Mouse (Mus musculus) forebrain, embryonic 10.5 days (tissue): ENCODE measurements at regions not wholly inside any gene's neighbourhood (a gene's known extent, or its start where the extent isn't known, plus 50 kb on each side); places are given as distances from the start of the nearest gene placed in this dataset.
"Not testable (repeated sequence)": the region's sequence is repeated elsewhere in the genome, so short reads cannot be mapped to it uniquely, and the experiment has no call there.

Source experiments
- DNase-seq: peaks from one replicate; pipeline ENCODE4 v3.0.0-alpha.2; 2017; ENCODE audit warnings: low spot score; ENCODE audit errors: extremely low spot score
- H3K27ac ChIP-seq: fragments of 300-500 bp; sonication (generic); 2 replicates; pipeline ENCODE4 v1.5.1; 2016; ENCODE audit warnings: mild to moderate bottlenecking
- H3K27me3 ChIP-seq: fragments of 300-500 bp; sonication (generic); 2 replicates; pipeline ENCODE4 v1.6.1; 2016; ENCODE audit warnings: mild to moderate bottlenecking; ENCODE audit not compliant: poor library complexity, severe bottlenecking
- H3K36me3 ChIP-seq: fragments of 300-500 bp; sonication (generic); replicated peaks from 2 replicates; pipeline ENCODE4 v1.6.1; 2016; ENCODE audit warnings: mild to moderate bottlenecking, moderate library complexity
- H3K4me1 ChIP-seq: fragments of 300-500 bp; sonication (generic); 2 replicates; pipeline ENCODE4 v1.6.1; 2016
- H3K4me3 ChIP-seq: fragments of 300-500 bp; sonication (generic); 2 replicates; pipeline ENCODE4 v1.5.1; 2016; ENCODE audit warnings: mild to moderate bottlenecking, moderate library complexity
- H3K9me3 ChIP-seq: fragments of 300-500 bp; sonication (generic); 2 replicates; pipeline ENCODE4 v1.6.1; 2016; ENCODE audit warnings: mild to moderate bottlenecking, moderate library complexity
- whole genome bisulfite sequencing: fragments of 180-500 bp; shearing (Covaris S2); methylation state at CpG from one replicate; pipeline ENCODE4 v1.1.7; 2016; 5-methylcytosine and 5-hydroxymethylcytosine counted together

DNA sequence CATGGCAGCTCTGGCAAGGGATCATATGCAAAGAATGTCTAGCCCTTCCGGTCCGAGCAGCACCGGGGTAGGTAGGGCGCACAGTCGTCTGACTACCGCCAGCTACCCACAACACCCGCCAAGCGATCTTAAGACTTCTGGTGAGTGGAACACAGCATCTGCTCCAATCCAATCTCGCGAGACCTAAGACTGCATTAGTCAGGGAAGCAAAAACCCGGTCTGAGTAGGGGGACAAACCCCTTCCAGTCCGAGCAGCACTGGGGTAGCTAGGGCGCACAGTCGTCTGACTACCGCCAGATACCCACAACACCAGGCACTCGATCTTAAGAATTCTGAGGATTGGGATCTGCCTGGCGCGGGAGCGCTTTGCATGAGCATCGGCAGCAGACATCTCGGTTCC is 57.1 kb downstream of the Nap1l2 start:
- not testable (repeated sequence) for H3K4me3 ChIP-seq, H3K9me3 ChIP-seq, H3K36me3 ChIP-seq, H3K27ac ChIP-seq, DNase-seq, H3K4me1 ChIP-seq
- H3K27me3 ChIP-seq: peaks cover 22% of the 10 kb centered on the region
- WGBS: 72% methylated on average over 21 of the region's 21 CpGs

DNA sequence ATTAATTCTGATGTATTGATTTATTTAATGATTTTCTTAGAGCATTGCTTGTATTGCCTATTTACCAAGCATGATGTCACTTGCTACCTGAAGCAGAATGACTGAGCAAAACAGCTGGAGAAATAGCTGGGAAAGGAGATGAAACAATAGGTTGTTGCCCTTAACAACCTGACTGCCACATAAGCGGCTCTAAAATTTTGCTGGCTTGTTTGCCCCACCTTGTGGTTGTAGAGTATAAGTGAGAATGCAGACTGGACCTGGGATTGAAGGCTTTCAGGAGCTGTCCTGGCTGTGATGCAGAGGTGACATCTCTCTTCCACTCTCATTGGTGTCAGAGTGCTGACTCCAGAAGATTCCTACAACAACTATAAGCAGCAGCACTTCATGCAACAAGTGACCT is 77.3 kb downstream of the Nap1l2 start:
- Histone ChIP-seq H3K4me1 (no peaks in the 10 kb centered on the region), H3K4me3 (no peak overlapping the region), H3K27me3 (peaks cover 50% of the 10 kb centered on the region), H3K36me3 (no peaks in the 10 kb centered on the region), H3K9me3 (no peaks in the 10 kb centered on the region), H3K27ac (no peak overlapping the region)
- 17% methylated on average over 1 of the region's 1 CpGs for whole genome bisulfite sequencing
- DNase-seq: peak; percentile 14

DNA sequence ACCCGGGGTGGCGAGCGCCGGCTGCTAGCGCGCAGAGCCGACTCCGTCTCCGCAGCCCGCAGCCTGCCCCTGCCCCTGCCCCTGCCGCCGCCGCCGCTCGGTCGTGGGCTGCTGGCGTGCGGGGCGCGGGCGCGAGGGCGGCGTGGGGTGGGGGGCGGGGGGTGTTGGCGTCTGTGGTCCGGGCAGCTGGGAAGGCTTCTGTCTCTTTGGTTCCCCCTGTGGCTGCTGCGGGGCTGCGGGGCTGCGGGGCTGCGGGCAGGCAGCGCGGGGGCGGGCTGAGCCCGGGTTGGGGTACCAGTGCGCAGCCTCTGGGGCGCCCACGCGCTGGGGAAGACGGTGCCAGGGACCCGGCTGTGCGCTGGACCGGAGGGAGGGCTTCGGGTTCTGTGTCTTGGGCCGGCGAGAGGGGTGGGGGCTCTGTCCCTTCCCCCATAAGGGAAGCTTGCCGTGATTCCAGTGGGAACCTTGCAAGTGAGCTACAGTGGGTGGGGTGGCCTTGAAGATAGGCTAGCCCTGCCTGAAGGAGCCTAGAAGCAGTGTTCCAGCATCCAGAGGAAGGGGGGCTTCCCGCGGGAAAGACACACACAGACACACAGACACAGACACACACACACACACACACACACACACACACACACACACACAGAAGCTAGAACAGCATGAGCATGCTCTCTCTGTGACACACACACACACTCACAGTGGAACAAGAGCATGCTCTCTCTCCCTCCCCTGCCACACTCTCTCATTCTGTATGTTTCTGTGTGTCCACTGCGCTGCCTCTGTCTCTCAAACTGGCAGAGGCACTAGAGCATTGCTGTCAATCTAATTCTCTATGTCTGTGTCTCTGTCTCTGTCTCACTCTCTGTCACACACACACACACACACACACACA is 118.5 kb downstream of the Nap1l2 start:
- not testable (repeated sequence) for H3K27me3 ChIP-seq, H3K4me3 ChIP-seq, H3K4me1 ChIP-seq, DNase-seq, H3K27ac ChIP-seq, H3K36me3 ChIP-seq, H3K9me3 ChIP-seq
- no CpG with 5 or more reads among the region's 50 CpGs for WGBS

DNA sequence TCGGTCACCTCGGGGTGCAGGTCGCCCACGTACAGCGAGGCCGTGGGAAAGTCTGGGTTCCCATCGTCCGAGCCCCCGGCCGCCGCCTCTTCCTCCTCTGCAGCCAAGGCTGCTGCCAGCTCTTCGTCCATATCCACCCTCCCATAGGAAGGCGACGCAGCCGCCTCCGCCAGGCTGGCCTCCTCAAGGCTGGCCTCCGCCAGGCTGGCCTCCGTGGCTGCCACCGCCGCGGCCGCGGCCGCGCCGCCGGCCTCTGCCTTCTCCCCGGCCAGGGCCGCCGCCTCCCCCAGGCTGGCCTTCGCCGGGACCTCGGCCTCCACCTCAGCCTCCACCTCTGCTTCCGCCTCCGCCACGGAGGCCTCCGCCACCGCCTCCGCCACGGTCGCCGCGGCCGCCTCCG is 119.3 kb downstream of the Nap1l2 start:
- not testable (repeated sequence) for H3K27me3 ChIP-seq, H3K4me3 ChIP-seq, H3K4me1 ChIP-seq, H3K9me3 ChIP-seq, H3K36me3 ChIP-seq, DNase-seq, H3K27ac ChIP-seq
- no CpG with 5 or more reads among the region's 45 CpGs for WGBS

DNA sequence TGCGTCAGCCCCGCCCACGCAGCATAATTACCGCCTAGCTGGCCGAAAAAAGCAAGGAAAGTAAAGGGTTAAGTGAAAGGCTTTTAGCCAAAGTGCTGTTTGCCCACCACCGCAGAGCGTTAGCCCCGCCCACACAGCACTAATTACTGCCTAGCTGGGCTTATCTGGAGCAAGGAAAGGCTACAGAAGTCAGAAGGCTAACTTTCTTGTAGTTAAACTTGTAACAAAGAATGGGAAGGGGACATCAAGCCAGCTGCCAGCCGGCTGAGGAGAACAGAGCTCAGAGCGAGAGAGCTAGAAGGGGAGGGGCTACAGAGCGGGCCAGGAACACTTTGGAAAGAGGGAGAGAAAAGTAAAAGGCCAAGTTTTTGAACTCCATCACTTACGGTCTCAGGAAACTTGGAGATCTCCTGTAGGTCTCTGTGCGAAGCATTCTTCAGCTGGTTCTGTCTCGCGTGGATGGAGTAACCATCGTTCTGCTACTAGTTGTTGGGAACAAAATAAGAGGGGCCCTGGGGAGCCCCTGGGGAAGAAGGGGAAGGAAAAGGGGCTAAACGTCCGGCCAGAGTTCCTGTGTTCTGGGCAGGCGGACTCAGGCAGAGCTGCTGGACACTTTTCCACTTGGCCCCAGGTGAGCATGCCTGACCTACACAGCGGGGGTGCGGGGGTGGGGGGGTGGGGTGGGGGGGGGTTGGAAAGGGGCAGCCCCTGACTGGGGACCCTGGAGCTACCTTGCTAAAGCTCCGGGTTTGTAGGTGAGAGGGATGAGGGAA is 98.3 kb downstream of the 1700018G05Rik start:
- Histone ChIP-seq H3K27me3 (peaks cover 76% of the 10 kb centered on the region), H3K36me3 (no peaks in the 10 kb centered on the region), H3K27ac (peak overlapping the region; percentile 81), H3K9me3 (no peaks in the 10 kb centered on the region; the same call in 1 of the 2 replicates), H3K4me1 (peaks cover 6% of the 10 kb centered on the region; the same call in 1 of the 2 replicates), H3K4me3 (peak overlapping the region; percentile 49)
- whole genome bisulfite sequencing: 14% methylated on average over 22 of the region's 22 CpGs
- peak; percentile 65 for DNase-seq

DNA sequence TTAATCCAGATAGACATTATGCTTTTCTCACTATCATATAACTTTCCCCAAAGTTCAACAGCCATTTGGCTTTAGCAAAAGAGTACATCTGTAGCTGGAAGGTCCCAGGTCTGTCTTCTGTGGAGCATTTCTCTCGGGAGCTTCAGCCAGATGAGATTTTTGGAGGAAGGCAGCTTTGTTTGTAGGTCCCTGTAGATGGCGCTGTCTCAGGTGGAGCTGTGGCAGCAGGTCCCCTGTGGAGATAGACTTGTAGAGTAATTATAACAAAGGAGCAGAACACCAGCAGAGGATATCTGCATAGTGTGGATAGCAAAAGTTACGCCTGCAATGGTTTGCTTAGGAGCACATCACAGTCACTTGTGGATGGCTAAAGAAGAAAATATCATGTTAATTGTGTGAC is 97.3 kb downstream of the 1700018G05Rik start:
- Histone ChIP-seq H3K27me3 (peaks cover 83% of the 10 kb centered on the region), H3K4me3 (peak overlapping the region; percentile 49; the same call in 1 of the 2 replicates)
- WGBS: 34% methylated on average over 3 of the region's 3 CpGs

DNA sequence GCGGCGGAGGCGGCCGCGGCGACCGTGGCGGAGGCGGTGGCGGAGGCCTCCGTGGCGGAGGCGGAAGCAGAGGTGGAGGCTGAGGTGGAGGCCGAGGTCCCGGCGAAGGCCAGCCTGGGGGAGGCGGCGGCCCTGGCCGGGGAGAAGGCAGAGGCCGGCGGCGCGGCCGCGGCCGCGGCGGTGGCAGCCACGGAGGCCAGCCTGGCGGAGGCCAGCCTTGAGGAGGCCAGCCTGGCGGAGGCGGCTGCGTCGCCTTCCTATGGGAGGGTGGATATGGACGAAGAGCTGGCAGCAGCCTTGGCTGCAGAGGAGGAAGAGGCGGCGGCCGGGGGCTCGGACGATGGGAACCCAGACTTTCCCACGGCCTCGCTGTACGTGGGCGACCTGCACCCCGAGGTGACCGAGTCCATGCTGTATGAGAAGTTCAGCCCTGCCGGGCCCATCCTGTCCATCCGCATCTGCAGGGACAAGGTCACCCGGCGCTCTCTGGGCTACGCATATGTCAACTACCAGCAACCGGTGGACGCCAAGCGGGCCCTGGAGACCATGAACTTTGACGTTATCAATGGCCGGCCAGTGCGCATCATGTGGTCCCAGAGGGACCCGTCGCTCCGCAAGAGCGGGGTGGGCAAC is 85.4 kb downstream of the 1700018G05Rik start:
- H3K4me3 ChIP-seq, H3K27ac ChIP-seq, H3K36me3 ChIP-seq, H3K4me1 ChIP-seq, H3K9me3 ChIP-seq, DNase-seq: not testable (repeated sequence)
- H3K27me3 ChIP-seq: peaks cover 16% of the 10 kb centered on the region
- WGBS: no CpG with 5 or more reads among the region's 61 CpGs

More for the DNA sequence above, 97.3 kb downstream of the 1700018G05Rik start:
- not testable (repeated sequence) for H3K9me3 ChIP-seq, H3K4me1 ChIP-seq, H3K27ac ChIP-seq, H3K36me3 ChIP-seq
- peak; percentile 17 for DNase-seq

DNA sequence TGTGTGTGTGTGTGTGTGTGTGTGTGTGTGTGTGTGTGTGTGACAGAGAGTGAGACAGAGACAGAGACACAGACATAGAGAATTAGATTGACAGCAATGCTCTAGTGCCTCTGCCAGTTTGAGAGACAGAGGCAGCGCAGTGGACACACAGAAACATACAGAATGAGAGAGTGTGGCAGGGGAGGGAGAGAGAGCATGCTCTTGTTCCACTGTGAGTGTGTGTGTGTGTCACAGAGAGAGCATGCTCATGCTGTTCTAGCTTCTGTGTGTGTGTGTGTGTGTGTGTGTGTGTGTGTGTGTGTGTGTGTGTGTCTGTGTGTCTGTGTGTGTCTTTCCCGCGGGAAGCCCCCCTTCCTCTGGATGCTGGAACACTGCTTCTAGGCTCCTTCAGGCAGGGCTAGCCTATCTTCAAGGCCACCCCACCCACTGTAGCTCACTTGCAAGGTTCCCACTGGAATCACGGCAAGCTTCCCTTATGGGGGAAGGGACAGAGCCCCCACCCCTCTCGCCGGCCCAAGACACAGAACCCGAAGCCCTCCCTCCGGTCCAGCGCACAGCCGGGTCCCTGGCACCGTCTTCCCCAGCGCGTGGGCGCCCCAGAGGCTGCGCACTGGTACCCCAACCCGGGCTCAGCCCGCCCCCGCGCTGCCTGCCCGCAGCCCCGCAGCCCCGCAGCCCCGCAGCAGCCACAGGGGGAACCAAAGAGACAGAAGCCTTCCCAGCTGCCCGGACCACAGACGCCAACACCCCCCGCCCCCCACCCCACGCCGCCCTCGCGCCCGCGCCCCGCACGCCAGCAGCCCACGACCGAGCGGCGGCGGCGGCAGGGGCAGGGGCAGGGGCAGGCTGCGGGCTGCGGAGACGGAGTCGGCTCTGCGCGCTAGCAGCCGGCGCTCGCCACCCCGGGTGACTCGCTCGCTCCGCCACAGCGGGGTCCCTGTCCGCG is 84.4 kb downstream of the 1700018G05Rik start:
- not testable (repeated sequence) for H3K4me3 ChIP-seq, H3K4me1 ChIP-seq, H3K27me3 ChIP-seq, H3K36me3 ChIP-seq, H3K27ac ChIP-seq, DNase-seq, H3K9me3 ChIP-seq
- no CpG with 5 or more reads among the region's 56 CpGs for WGBS

DNA sequence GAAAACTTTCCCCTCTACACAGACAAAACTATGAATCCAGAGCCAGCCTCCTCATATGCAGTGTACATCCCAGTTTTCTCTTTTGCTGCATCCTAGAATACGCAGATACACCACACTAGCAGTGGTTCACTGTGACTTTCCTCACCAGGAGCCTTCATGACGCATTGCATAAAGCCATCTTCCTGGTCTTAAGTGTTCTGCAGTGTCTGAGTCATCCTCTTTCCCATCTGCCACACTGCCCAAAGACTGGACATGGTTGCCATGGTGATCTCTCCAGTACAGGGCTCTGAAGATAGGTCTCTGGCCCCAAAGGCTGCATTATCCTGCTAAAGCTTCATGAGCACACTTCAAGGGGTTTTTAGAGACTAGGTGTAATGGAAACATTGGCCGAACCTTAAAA is 65.8 kb downstream of the 1700018G05Rik start:
- DNase-seq, H3K9me3 ChIP-seq, H3K36me3 ChIP-seq, H3K4me3 ChIP-seq, H3K27ac ChIP-seq, H3K4me1 ChIP-seq: not testable (repeated sequence)
- 89% methylated on average over 1 of the region's 3 CpGs for WGBS
- peaks cover 15% of the 10 kb centered on the region for H3K27me3 ChIP-seq
